Mouse (Mus musculus) lung, postnatal 36 days (tissue): ENCODE results near the gene Tsnaxip1.

Experiments used
- DNase-seq: peaks from one replicate; pipeline ENCODE4 v3.0.0; 2022; ENCODE audit warnings: mixed read lengths

The Tsnaxip1 gene

DNA sequence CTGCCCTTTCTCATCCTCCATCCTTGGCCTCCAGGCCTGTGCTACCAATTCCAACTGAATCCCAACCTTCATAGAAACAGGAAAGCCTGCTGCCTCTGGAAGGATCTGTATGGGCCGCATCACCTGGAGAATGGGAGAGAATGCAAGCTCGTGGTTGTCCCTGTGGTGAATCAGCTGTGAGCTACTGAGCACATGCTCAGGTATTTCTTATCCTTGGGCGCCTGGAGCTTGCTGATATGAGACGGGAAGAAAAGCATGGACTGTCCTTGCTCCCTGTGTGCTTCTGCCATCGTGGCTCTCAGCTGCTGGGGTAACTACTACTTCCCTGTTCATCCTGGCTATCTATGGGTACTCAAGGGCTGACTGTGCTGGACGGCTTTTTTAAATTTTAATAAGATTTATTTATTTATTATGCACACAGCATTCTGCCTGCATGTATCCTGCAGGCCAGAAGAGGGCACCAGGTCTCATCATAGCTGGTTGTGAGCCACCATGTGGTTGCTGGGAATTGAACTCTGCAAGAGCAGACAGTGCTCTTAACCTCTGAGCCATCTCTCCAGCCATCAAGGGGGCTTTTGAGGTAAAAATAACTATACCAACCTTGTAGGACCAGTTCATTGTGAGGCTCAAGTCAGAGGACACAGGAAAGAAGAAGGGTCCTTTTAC lies 39.0 kb downstream of the Tsnaxip1 start:
- DNase-seq, result no peak

DNA sequence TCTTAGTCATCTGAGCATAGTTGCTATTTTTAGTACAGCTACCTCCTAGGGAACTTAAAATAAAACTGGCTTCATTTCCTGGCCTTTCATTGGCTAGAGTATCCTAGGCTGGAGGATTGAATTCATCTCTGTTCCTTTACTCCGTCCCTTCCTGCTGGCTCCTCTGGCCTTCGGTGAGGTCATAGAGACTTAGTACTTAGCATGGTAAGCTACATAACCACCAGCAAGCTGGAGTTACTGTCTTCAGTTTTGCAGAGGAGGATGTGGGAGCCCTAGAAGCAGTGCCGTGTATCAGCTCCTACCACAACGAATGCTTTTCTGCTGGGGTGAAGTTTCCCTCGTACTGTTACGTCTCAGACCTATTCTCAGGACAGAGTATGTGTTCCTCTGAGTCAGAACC lies 46.8 kb downstream of the Tsnaxip1 start:
- DNase-seq, result no peak

DNA sequence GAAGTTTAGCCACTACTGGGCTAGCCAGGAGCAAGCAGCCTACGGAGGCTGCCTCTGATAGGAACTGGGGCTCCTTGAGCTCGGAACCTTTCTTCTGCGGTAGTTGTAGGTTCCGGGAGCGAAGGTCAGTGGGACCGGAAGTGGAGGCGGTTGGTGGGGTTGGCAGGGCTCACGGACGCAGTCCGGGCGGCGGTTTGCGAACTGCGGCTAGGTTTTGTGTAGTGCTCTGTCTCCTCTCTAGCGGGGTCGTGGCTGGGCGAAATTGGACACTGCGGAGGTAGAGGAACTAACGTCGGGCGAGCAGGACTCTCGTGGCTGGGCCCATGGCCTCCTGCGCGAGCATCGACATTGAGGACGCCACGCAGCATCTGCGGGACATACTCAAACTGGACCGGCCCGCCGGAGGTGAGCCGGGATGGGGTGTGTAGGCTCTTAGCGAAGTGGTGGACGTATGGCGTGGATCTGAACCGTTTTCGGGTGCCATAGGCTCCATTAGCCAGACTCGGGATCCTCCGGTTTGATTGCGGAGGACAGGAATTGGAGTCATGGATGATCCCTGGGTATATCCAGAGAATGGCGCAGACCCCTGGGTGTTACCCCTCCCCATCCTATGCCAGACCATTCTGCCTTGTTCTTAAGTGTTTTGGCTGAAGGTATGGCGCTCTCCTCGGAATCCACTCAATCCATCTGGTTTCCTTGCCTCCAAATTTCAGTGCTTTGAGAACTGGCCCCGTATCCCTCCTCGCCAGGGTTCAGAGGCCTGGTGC lies 53.4 kb downstream of the Tsnaxip1 start, which contains the start of gene Edc4:
Gene Edc4 (plus strand): TSS at position 128 of the 767 bp plus-strand sequence.
- peak; percentile 90 for DNase-seq

GRCm38 (mm10) chr8:105889756-105890465 lies 62.4 kb downstream of the Tsnaxip1 start:
- DNase-seq, result no peak

GRCm38 (mm10) chr8:105890870-105891269 lies 63.3 kb downstream of the Tsnaxip1 start:
- DNase-seq, result no peak

GRCm38 (mm10) chr8:105892432-105892831 lies 64.9 kb downstream of the Tsnaxip1 start:
- peak; percentile 42 for DNase-seq

GRCm38 (mm10) chr8:105893339-105893738 lies 65.8 kb downstream of the Tsnaxip1 start, which contains the start of gene Nrn1l:
Nrn1l (plus strand) TSS chr8:105893567.
- DNase-seq, result peak; percentile 74
